Mouse (Mus musculus) hindbrain, embryonic 14.5 days (tissue): ENCODE measurements around the gene Aars2. TPM values are rescaled to one million over a fixed set of nuclear protein-coding genes. Genes with fewer than 3 reads are reported as not detected.

Experiments used
- ATAC-seq: fragments of 200-750 bp; cut with Nextera tagmentation; 2 replicates; pipeline ENCODE4 v1.8.0; 2017; ENCODE audit warnings: moderate number of reproducible peaks, mild to moderate bottlenecking, moderate TSS enrichment, moderate library complexity; ENCODE audit not compliant: low FRiP score
- DNase-seq: peaks from one replicate; pipeline ENCODE4 v3.0.0-alpha.2; 2015; ENCODE audit warnings: low spot score
- H3K27ac ChIP-seq: fragments of 300-500 bp; sonication (generic); 2 replicates; pipeline ENCODE4 v1.5.1; 2014; ENCODE audit warnings: mild to moderate bottlenecking, moderate library complexity
- H3K27me3 ChIP-seq: fragments of 300-500 bp; sonication (generic); 2 replicates; pipeline ENCODE4 v1.6.1; 2014; ENCODE audit warnings: mild to moderate bottlenecking, low read length, mixed read lengths; ENCODE audit not compliant: control insufficient read depth, insufficient read depth
- H3K36me3 ChIP-seq: fragments of 300-500 bp; sonication (generic); replicated peaks from 2 replicates; pipeline ENCODE4 v1.6.1; 2014; ENCODE audit not compliant: control insufficient read depth, insufficient read depth
- H3K4me1 ChIP-seq: fragments of 300-500 bp; sonication (generic); replicated peaks from 2 replicates; pipeline ENCODE4 v1.6.1; 2014; ENCODE audit warnings: antibody characterized with exemption, low read length, mixed read lengths; ENCODE audit not compliant: control insufficient read depth, insufficient read depth
- H3K4me2 ChIP-seq: fragments of 300-500 bp; sonication (generic); replicated peaks from 2 replicates; pipeline ENCODE4 v1.6.1; 2014; ENCODE audit warnings: mild to moderate bottlenecking, moderate library complexity
- H3K4me3 ChIP-seq: fragments of 300-500 bp; sonication (generic); replicated peaks from 2 replicates; pipeline ENCODE4 v1.5.1; 2014; ENCODE audit warnings: mild to moderate bottlenecking, low read length
- H3K9ac ChIP-seq: fragments of 300-500 bp; sonication (generic); 2 replicates; pipeline ENCODE4 v1.6.1; 2014
- H3K9me3 ChIP-seq: fragments of 300-500 bp; sonication (generic); 2 replicates; pipeline ENCODE4 v1.6.1; 2016; ENCODE audit warnings: low read length; ENCODE audit not compliant: control insufficient read depth
- WGBS: fragments of 180-500 bp; shearing (Covaris S2); extraction: QIAGEN DNeasy Blood & Tissue Kit; methylation state at CpG from one replicate; pipeline ENCODE4 v1.1.7; 2014; 5-methylcytosine and 5-hydroxymethylcytosine counted together
- polyA plus RNA-seq: library from polyadenylated mRNA; unstranded; fragments of >200 nt; fragmentation: Nextera tagmentation; extraction: Ambion mirVana; gene quantifications from 2 replicates; pipeline ENCODE4 v1.2.1, GENCODE M21; 2014

Gene Aars2
- polyA plus RNA-seq, 1 experiment from 2014 or later, result 15.2 TPM

DNA sequence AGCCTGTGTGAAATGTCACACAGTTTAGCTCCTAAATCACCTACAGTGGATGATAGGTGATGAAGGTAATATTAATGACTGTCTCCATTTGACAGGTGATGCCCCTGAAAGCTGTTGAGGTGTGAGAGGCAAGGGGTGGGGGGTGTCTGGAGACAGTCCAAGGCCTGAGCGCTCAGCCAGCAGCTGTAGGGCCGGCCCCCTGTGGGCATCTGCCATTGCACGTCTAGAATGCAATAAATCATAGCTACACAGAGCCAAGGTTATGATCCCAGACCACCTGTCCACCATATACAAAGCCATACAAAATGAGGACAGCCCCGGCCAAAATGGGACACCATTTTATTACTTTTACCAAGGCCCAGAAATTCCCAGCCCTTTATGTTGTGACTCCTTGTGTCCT, 18.3 kb downstream of the Aars2 start:
- no peak; the same call in 1 of the 2 replicates for ATAC-seq
- H3K4me2 ChIP-seq, result no peak overlapping the region
- DNase-seq, result no peak
- H3K27ac ChIP-seq, result no peak overlapping the region
- no peak overlapping the region for H3K9ac ChIP-seq
- 0 out of 2 replicates have a peak, but pooled peaks cover 5% of the 10 kb centered on the region for H3K27me3 ChIP-seq
- H3K4me1 ChIP-seq, result peaks cover 3% of the 10 kb centered on the region; the same call in 1 of the 2 replicates
- H3K36me3 ChIP-seq, result 0 out of 2 replicates have a peak, but pooled peaks cover 12% of the 10 kb centered on the region
- H3K9me3 ChIP-seq, result no peaks in the 10 kb centered on the region
- no peak overlapping the region for H3K4me3 ChIP-seq
- WGBS, result 59% methylated on average over 4 of the region's 4 CpGs

DNA sequence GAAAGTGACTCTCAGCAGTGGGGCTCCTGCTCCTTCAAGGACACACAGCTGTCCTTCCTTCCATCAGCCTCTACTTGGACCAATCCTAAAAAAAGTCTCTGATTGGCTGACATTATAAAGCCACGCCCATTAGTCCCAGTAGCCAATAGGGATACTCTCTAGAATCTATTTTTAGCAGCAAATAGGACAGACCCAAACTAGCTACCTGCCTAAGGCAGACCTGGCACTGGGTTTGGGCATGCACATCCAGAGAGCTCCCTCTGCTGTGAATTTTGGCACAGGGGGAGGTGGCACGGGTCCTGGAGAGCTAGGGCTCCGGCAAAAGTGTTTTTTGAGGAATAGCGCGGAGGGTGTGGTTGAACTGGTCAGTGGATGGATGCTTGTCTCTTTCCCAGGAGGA, 19.9 kb downstream of the Aars2 start:
- DNase-seq, result no peak
- Histone ChIP-seq H3K27ac (no peak overlapping the region), H3K4me3 (no peak overlapping the region), H3K4me2 (no peak overlapping the region), H3K4me1 (peaks cover 3% of the 10 kb centered on the region; the same call in 1 of the 2 replicates), H3K9me3 (no peaks in the 10 kb centered on the region), H3K36me3 (no peaks in the 10 kb centered on the region), H3K27me3 (0 out of 2 replicates have a peak, but pooled peaks cover 5% of the 10 kb centered on the region), H3K9ac (no peak overlapping the region)
- no peak for ATAC-seq
- WGBS, result 22% methylated on average over 5 of the region's 5 CpGs

DNA sequence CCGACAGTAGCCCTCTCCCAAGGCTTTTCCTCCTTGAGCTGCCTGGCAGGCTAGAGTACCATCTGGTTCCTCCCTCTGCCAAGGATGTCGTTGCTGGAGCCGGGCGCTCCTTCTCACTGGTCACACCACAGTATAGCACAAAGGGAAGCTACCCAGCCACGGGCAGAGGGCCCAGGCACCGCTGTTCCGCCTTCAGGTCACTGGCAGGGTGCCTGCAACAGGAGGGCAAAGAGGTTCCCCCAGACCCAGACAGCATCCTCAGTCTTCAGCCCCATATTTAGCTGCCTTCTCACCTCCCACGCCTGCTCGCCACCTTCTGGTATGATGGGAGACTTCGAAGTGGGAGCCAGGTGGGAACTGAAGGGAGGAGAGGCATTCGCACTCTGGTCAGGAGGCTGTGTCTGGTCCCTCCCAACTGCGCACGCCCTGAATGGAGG, 23.7 kb downstream of the Aars2 start:
- 40% methylated on average over 13 of the region's 13 CpGs for WGBS
- no peaks in the 10 kb centered on the region for H3K36me3 ChIP-seq
- H3K27ac ChIP-seq, result no peak overlapping the region
- no peak overlapping the region for H3K4me3 ChIP-seq
- ATAC-seq (peak; percentile 71; the same call in 1 of the 2 replicates), DNase-seq (peak; percentile 42)
- no peak overlapping the region for H3K9ac ChIP-seq
- no peak overlapping the region for H3K4me2 ChIP-seq
- no peaks in the 10 kb centered on the region for H3K9me3 ChIP-seq
- no peaks in the 10 kb centered on the region for H3K4me1 ChIP-seq
- H3K27me3 ChIP-seq, result peaks cover 14% of the 10 kb centered on the region; the same call in 1 of the 2 replicates

DNA sequence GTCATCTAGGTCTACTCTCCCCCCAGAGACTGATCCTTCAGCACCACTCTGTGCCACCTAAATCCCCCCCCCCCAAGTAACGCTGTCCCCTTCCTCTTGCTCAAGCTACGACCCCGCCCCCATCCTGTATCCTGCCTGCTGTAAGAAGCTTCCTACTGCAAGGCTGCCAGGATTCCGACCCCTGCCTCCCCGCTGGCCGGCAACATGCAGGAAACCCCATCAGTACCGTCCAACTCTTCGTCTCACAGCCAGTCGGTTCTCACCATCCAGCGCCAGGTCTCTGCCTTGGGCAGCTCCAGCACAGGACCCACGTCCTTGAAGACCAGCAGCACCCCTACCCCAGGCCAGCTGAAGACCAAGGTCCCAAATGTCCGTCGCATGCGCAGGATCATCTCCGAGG, 26.3 kb downstream of the Aars2 start:
- H3K9me3 ChIP-seq, result no peaks in the 10 kb centered on the region
- H3K4me2 ChIP-seq, result no peak overlapping the region
- ATAC-seq (no peak), DNase-seq (no peak)
- no peak overlapping the region for H3K27ac ChIP-seq
- no peak overlapping the region for H3K9ac ChIP-seq
- H3K27me3 ChIP-seq, result peaks cover 27% of the 10 kb centered on the region
- no peaks in the 10 kb centered on the region for H3K4me1 ChIP-seq
- H3K36me3 ChIP-seq, result no peaks in the 10 kb centered on the region
- 55% methylated on average over 15 of the region's 15 CpGs for WGBS
- H3K4me3 ChIP-seq, result no peak overlapping the region

DNA sequence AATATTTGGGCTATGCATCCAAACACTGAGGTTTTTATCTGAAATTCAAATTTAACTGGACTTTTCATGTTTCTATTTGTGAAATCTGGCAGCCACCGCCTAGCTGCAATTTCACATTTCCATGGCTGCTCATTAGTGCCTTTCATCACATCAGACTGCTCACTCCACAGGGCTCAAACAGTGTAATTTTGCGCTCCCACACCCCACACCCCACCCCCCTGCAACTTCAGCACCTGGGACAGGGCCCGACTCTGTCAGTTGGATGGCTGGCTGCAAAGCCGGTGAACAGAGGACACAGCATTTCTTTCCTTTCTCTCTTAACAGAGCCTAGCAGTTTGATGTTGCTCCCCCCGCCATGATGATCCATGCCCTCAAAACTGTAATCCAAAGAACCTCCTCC, 29.6 kb downstream of the Aars2 start:
- Histone ChIP-seq H3K36me3 (no peaks in the 10 kb centered on the region), H3K4me2 (no peak overlapping the region), H3K4me3 (no peak overlapping the region), H3K4me1 (no peaks in the 10 kb centered on the region), H3K27me3 (peaks cover 28% of the 10 kb centered on the region), H3K27ac (no peak overlapping the region), H3K9me3 (no peaks in the 10 kb centered on the region), H3K9ac (no peak overlapping the region)
- 18% methylated on average over 5 of the region's 5 CpGs for WGBS
- DNase-seq (no peak), ATAC-seq (no peak)

DNA sequence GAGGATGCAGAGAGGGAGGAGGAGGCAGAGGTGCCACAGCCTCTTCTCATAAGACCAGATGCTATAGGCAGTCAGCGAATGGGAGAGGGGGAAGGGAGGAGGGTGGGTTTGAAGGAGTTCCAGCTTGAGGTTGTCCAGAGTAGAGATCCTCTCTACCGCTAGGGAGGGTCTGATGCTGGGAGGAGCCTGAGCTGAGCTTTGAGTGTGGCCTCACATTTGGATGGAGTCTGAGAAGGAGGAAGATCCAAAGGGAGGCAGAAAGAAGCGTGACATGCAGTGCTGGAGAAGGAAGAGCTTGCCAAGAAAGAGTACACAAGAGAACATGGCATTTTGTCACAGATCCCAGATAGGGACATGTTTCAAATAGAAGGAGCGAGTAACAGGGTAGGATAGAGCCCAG, 31.8 kb downstream of the Aars2 start:
- no peak overlapping the region for H3K4me2 ChIP-seq
- H3K4me3 ChIP-seq, result no peak overlapping the region
- ATAC-seq (no peak), DNase-seq (no peak)
- H3K36me3 ChIP-seq, result no peaks in the 10 kb centered on the region
- peaks cover 34% of the 10 kb centered on the region for H3K27me3 ChIP-seq
- H3K4me1 ChIP-seq, result no peaks in the 10 kb centered on the region; the same call in 1 of the 2 replicates
- H3K9me3 ChIP-seq, result no peaks in the 10 kb centered on the region
- no peak overlapping the region for H3K27ac ChIP-seq
- H3K9ac ChIP-seq, result no peak overlapping the region
- WGBS, result 66% methylated on average over 4 of the region's 4 CpGs

DNA sequence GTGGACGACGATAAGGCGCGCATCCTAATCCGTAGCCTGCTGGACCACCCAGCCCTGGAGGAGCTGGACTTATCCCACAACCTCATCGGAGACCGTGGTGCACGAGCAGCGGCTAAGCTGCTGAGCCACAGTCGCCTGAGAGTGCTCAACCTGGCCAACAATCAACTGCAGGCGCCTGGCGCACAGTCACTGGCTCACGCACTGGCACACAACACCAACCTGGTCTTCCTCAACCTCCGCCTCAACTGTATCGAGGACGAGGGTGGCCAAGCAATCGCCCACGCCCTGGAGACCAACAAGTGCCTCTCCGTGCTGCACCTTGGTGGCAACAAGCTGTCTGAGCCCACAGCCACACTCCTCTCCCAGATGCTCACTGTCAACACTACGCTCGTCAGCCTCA, 33.0 kb downstream of the Aars2 start:
- H3K9me3 ChIP-seq, result no peaks in the 10 kb centered on the region
- no peak overlapping the region for H3K4me2 ChIP-seq
- peaks cover 7% of the 10 kb centered on the region for H3K36me3 ChIP-seq
- H3K4me1 ChIP-seq, result peaks cover 10% of the 10 kb centered on the region
- H3K27ac ChIP-seq, result no peak overlapping the region
- peaks cover 37% of the 10 kb centered on the region for H3K27me3 ChIP-seq
- ATAC-seq (no peak), DNase-seq (no peak)
- 82% methylated on average over 21 of the region's 21 CpGs for WGBS
- no peak overlapping the region for H3K9ac ChIP-seq
- no peak overlapping the region for H3K4me3 ChIP-seq

DNA sequence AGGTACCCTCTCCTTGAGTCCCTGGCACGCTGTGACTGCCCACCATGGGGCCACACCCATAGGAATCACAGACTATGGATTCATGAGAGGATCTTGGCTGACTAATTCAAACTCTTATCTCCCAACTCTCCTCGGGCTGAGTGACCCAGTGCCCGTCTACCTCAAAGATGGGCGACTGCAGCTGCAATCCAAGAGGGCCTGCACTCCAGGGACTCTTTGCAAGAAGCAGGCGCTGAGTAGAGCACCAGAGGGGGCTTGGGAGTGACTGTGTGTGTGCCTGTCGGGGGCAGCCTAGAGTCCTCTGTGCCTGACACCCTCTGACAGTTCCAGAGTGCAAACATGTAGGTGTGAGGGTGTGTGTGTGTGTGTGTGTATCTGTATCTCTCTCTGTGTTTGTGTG, 35.5 kb downstream of the Aars2 start:
- Histone ChIP-seq H3K4me1 (peaks cover 25% of the 10 kb centered on the region), H3K9me3 (no peaks in the 10 kb centered on the region), H3K9ac (no peak overlapping the region), H3K4me2 (no peak overlapping the region), H3K27ac (no peak overlapping the region), H3K27me3 (peaks cover 46% of the 10 kb centered on the region), H3K36me3 (peaks cover 31% of the 10 kb centered on the region), H3K4me3 (no peak overlapping the region)
- WGBS, result 41% methylated on average over 6 of the region's 6 CpGs
- DNase-seq (no peak), ATAC-seq (no peak)

DNA sequence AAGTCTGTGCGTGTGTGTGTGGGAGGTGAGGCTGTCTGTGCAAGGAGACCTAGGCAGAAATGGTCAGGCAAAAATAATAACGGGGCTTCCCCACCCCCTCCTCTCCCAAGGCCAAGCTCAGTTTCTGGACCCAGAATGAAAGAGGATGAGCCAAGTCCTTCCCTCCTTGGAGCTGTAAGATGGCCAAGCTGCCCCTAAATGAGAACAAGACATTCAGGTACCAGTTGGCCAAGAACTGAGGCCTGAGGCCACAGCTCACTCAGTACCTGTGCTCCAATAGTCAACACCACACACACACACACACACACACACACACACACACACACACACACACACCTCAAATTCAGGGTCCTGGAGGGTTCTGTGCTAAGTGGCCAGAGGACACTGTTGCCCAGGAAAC, 36.1 kb downstream of the Aars2 start:
- H3K27me3 ChIP-seq, result peaks cover 44% of the 10 kb centered on the region
- H3K4me3 ChIP-seq, result no peak overlapping the region
- H3K9me3 ChIP-seq, result no peaks in the 10 kb centered on the region
- H3K27ac ChIP-seq, result no peak overlapping the region
- peaks cover 25% of the 10 kb centered on the region for H3K4me1 ChIP-seq
- H3K36me3 ChIP-seq, result peaks cover 31% of the 10 kb centered on the region
- H3K9ac ChIP-seq, result no peak overlapping the region
- no peak for DNase-seq
- H3K4me2 ChIP-seq, result no peak overlapping the region
- 82% methylated on average over 2 of the region's 2 CpGs for WGBS
- no peak for ATAC-seq

DNA sequence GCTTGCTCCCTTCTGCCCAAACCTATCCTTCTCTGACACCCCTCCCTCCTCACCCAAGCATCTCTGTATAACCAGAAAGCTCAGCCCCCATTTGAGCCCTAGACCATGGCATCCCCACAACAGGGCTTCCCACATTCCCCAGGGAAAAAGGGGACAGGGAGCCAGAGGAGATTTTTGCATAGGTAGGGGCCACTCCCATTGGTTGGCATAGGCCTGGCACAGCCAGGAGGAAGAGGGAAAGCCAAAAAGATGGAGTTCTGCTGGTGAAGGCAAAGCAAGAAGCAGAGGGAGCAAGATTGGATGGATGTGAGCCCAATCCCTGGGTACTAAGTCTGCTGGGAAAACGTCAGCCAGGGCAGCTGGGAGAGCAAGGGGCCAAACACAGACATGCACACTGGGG, 36.5 kb downstream of the Aars2 start:
- Histone ChIP-seq H3K4me1 (peaks cover 27% of the 10 kb centered on the region), H3K36me3 (peaks cover 31% of the 10 kb centered on the region), H3K27ac (no peak overlapping the region), H3K4me3 (no peak overlapping the region), H3K9ac (no peak overlapping the region), H3K9me3 (no peaks in the 10 kb centered on the region), H3K4me2 (no peak overlapping the region), H3K27me3 (peaks cover 41% of the 10 kb centered on the region)
- ATAC-seq (no peak), DNase-seq (no peak)
- 50% methylated on average over 1 of the region's 1 CpGs for WGBS
